Mouse (Mus musculus) testis, adult 2 months (tissue): ENCODE results near the gene Slc1a4.

Source experiments
- CTCF ChIP-seq: fragments of 200-500 bp; IDR thresholded peaks from 2 replicates; pipeline ENCODE4 v1.5.1; 2012; ENCODE audit warnings: low read depth, mild to moderate bottlenecking, inconsistent platforms, low read length, moderate library complexity; ENCODE audit not compliant: control insufficient read depth, insufficient read depth, insufficient replicate concordance
- POLR2A ChIP-seq: fragments of 200-500 bp; IDR thresholded peaks from 2 replicates; pipeline ENCODE4 v1.6.1; 2012; ENCODE audit warnings: low read depth, mild to moderate bottlenecking, inconsistent platforms, low read length, moderate library complexity; ENCODE audit not compliant: control insufficient read depth

- no peak for TF ChIP-seq CTCF
- TF ChIP-seq POLR2A = no peak
Measured at GRCm38 (mm10) chr11:20307409-20307808, 25.1 kb downstream of the Slc1a4 start.
